Mouse (Mus musculus) layer of hippocampus, adult 2 months (tissue): ENCODE measurements around the gene Fbxw18. TPM values are rescaled to one million over a fixed set of nuclear protein-coding genes. Genes with fewer than 3 reads are reported as not detected.
"Not testable (repeated sequence)": the region's sequence is repeated elsewhere in the genome, so short reads cannot be mapped to it uniquely, and the experiment has no call there.

Source experiments
- DNase-seq, 2 experiments: peaks; one replicate each; pipeline ENCODE4 v3.0.0; 2022; ENCODE audit warnings: low spot score in 2 of 2
- H3K27ac ChIP-seq: fragments of 200-600 bp; 2 replicates; pipeline ENCODE4 v1.8.1; 2022
- H3K4me3 ChIP-seq: fragments of 200-600 bp; 2 replicates; pipeline ENCODE4 v1.8.1; 2022; ENCODE audit warnings: mild to moderate bottlenecking
- CTCF ChIP-seq: fragments of 200-600 bp; conservative IDR thresholded peaks from 2 replicates; pipeline ENCODE4 v1.8.1; 2022; ENCODE audit warnings: antibody characterized with exemption, mild to moderate bottlenecking, moderate library complexity
- long read RNA-seq, 2 experiments: library from polyadenylated mRNA; stranded (forward); transcript quantifications; one replicate each; pipeline ENCODE4 v2.0.0; 2021; ENCODE audit warnings: borderline mapping rate in 2 of 2
- total RNA-seq, 2 experiments: library from RNA; stranded (reverse); gene quantifications; 2 replicates each; pipeline ENCODE4 v1.2.3; 2021

Gene Fbxw18
- not detected for total RNA-seq
- long read RNA-seq, experiment 1: 0 reads
- long read RNA-seq, experiment 2: 0 reads

DNA sequence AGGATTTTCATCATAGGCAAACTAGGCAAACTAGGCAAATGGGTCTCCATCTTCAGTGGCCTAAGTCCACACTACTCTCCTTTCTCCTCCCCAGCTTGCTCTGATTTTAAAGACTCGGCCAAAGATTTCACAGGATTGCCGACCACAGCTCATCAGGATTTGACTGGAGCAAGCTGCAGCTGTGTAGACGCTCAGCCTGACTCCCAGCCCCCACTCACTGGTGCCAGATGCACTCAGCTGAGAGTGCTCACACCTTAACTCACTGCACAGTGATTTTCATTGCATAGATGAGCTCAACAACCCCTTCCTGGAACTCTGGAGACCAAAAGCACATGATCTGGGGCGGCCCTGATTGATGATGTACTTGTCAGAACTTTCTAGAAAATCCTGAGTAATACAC lies at the start of gene Fbxw18:
Gene Fbxw18 (minus strand): TSS at position 101 of the 400 bp plus-strand sequence.
- H3K27ac ChIP-seq, H3K4me3 ChIP-seq, DNase-seq: not testable (repeated sequence)

- DNase-seq, H3K27ac ChIP-seq, H3K4me3 ChIP-seq: not testable (repeated sequence)
Measured at GRCm38 (mm10) chr9:109745989-109746388, 43.5 kb upstream of the Fbxw18 start, which contains the start of gene Fbxw26. TSS of gene Fbxw26 (minus strand) at chr9:109746089.

DNA sequence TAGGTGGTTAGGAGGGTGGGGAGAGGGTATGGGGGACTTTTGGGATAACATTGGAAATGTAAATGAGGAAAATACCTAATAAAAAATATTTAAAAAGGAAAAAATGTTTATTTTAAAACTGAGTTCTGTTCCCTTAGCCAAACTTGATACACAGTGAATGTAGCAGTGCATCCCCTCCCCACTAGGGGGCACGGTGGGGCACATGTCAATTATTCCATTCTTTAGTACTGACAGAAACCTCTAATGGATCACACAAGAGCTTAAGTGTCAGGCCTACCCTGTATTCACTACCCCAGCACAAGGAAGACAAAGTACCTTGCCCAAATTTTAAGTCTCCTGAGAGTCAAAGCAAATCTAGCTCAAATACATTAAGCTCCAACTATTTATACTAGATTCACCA lies 17.2 kb downstream of the Fbxw18 start:
- no peak overlapping the region for H3K27ac ChIP-seq
- no peak overlapping the region for H3K4me3 ChIP-seq
- TF ChIP-seq CTCF: peak; percentile 81
- DNase-seq: peak; percentile 11 to 46

GRCm38 (mm10) chr9:109664552-109664951 lies 37.9 kb downstream of the Fbxw18 start, which contains the start of gene Fbxw25:
TSS of gene Fbxw25 (minus strand) at chr9:109664652.
- H3K27ac ChIP-seq, H3K4me3 ChIP-seq, DNase-seq: not testable (repeated sequence)

Other genes with a start within 250 kb of the Fbxw18 start
- gene Fbxw19, start 206.8 kb downstream of the Fbxw18 start, total RNA-seq: not detected
- not detected for gene Fbxw15, start 134.4 kb downstream of the Fbxw18 start, total RNA-seq
- gene Fbxw24, start 76.6 kb downstream of the Fbxw18 start, total RNA-seq: not detected
- not detected for gene Fbxw25, start 38.0 kb downstream of the Fbxw18 start, total RNA-seq
- not detected for gene Fbxw26, start 43.4 kb upstream of the Fbxw18 start, total RNA-seq
- gene Fbxw27, start 88.0 kb upstream of the Fbxw18 start, total RNA-seq: not detected
- gene Spink8, start 109.6 kb upstream of the Fbxw18 start, total RNA-seq: 10 to 100 TPM; 60.8 to 71.0 TPM
- gene Nme6, start 130.0 kb upstream of the Fbxw18 start, total RNA-seq: 10 to 100 TPM; 12.0 to 12.2 TPM
- gene Camp, start 146.9 kb upstream of the Fbxw18 start, total RNA-seq: not detected
- gene Cdc25a, start 172.9 kb upstream of the Fbxw18 start, total RNA-seq: 1 to 10 TPM; 4.7 TPM
- 100 to 1,000 TPM; 578 to 579 TPM for gene Map4, start 228.8 kb upstream of the Fbxw18 start, total RNA-seq